Mouse (Mus musculus) stomach, postnatal 0 days (tissue): ENCODE measurements around the gene Obp2a. TPM values are rescaled to one million over a fixed set of nuclear protein-coding genes. Genes with fewer than 3 reads are reported as not detected.
A peak's percentile ranks its signal among the peaks of the same experiment; 100 is the strongest.
"Not testable (repeated sequence)": the region's sequence is repeated elsewhere in the genome, so short reads cannot be mapped to it uniquely, and the experiment has no call there.

Source experiments
- ATAC-seq: fragments of 200-750 bp; cut with Nextera tagmentation; 2 replicates; pipeline ENCODE4 v1.8.0; 2017; ENCODE audit not compliant: low FRiP score, low TSS enrichment
- DNase-seq: peaks from one replicate; pipeline ENCODE4 v3.0.0-alpha.2; 2016; ENCODE audit warnings: low spot score
- H3K27ac ChIP-seq: fragments of 300-500 bp; sonication (generic); replicated peaks from 2 replicates; pipeline ENCODE4 v1.5.1; 2014; ENCODE audit warnings: mild to moderate bottlenecking, control low read depth
- H3K27me3 ChIP-seq: fragments of 300-500 bp; sonication (generic); 2 replicates; pipeline ENCODE4 v1.6.1; 2014; ENCODE audit warnings: low read length; ENCODE audit not compliant: control insufficient read depth, insufficient read depth
- H3K36me3 ChIP-seq: fragments of 300-500 bp; sonication (generic); 2 replicates; pipeline ENCODE4 v1.6.1; 2014; ENCODE audit warnings: low read length, mixed read lengths; ENCODE audit not compliant: control insufficient read depth, insufficient read depth
- H3K4me1 ChIP-seq: fragments of 300-500 bp; sonication (generic); replicated peaks from 2 replicates; pipeline ENCODE4 v1.6.1; 2014; ENCODE audit warnings: antibody characterized with exemption; ENCODE audit not compliant: control insufficient read depth, insufficient read depth
- H3K4me2 ChIP-seq: fragments of 300-500 bp; sonication (generic); replicated peaks from 2 replicates; pipeline ENCODE4 v1.6.1; 2014; ENCODE audit warnings: low read depth, mild to moderate bottlenecking, control low read depth, moderate library complexity
- H3K4me3 ChIP-seq: fragments of 300-500 bp; sonication (generic); 2 replicates; pipeline ENCODE4 v1.5.1; 2014; ENCODE audit warnings: low read depth, low read length, control low read depth
- H3K9ac ChIP-seq: fragments of 300-500 bp; sonication (generic); 2 replicates; pipeline ENCODE4 v1.6.1; 2014; ENCODE audit warnings: mild to moderate bottlenecking, low read length, control low read depth, mixed read lengths
- H3K9me3 ChIP-seq: fragments of 300-500 bp; sonication (generic); 2 replicates; pipeline ENCODE4 v1.6.1; 2016; ENCODE audit warnings: low read length; ENCODE audit not compliant: control insufficient read depth
- CTCF ChIP-seq: IDR thresholded peaks from 2 replicates; pipeline ENCODE4 v1.5.1; 2016; ENCODE audit warnings: antibody characterized with exemption, low read depth, mild to moderate bottlenecking, moderate library complexity
- EP300 ChIP-seq: optimal IDR thresholded peaks from 2 replicates; pipeline ENCODE3; 2016; ENCODE audit warnings: antibody characterized with exemption
- WGBS: fragments of 180-500 bp; shearing (Covaris S2); extraction: QIAGEN DNeasy Blood & Tissue Kit; methylation state at CpG from one replicate; pipeline ENCODE4 v1.1.7; 2014; 5-methylcytosine and 5-hydroxymethylcytosine counted together
- polyA plus RNA-seq: library from polyadenylated mRNA; unstranded; fragments of >200 nt; fragmentation: Nextera tagmentation; extraction: Ambion mirVana; gene quantifications from 2 replicates; pipeline ENCODE4 v1.2.1, GENCODE M21; 2015

Obp2a gene
- polyA plus RNA-seq, 1 experiment from 2014 or later = 0.39 TPM

- DNase-seq (no peak), ATAC-seq (no peak)
- Histone ChIP-seq H3K9ac (no peak overlapping the region), H3K36me3 (no peaks in the 10 kb centered on the region), H3K27ac (no peak overlapping the region), H3K4me3 (no peak overlapping the region), H3K27me3 (no peaks in the 10 kb centered on the region), H3K4me1 (no peaks in the 10 kb centered on the region), H3K9me3 (no peaks in the 10 kb centered on the region), H3K4me2 (no peak overlapping the region)
- whole genome bisulfite sequencing = 64% methylated on average over 5 of the region's 5 CpGs
- TF ChIP-seq EP300 (no peak), CTCF (no peak)
These were observed 1.2 kb downstream of the Obp2a start for GRCm38 (mm10) chr2:25701001-25701400.

GRCm38 (mm10) chr2:25703706-25704105, 3.9 kb downstream of the Obp2a start:
- no peak for TF ChIP-seq CTCF
- TF ChIP-seq EP300 = no peak
- Histone ChIP-seq H3K4me2 (no peak overlapping the region), H3K9ac (no peak overlapping the region), H3K27ac (no peak overlapping the region), H3K9me3 (no peaks in the 10 kb centered on the region), H3K36me3 (no peaks in the 10 kb centered on the region), H3K4me3 (no peak overlapping the region), H3K27me3 (no peaks in the 10 kb centered on the region), H3K4me1 (no peaks in the 10 kb centered on the region)
- ATAC-seq = no peak
- DNase-seq = peak; percentile 9
- 66% methylated on average over 4 of the region's 4 CpGs for WGBS

GRCm38 (mm10) chr2:25706643-25707481, 7.0 kb downstream of the Obp2a start, which contains the start of gene Bmyc:
TSS of gene Bmyc (plus strand) at chr2:25706739.
- peak within 1 kb of the TSS; percentile 61 for H3K27ac ChIP-seq
- WGBS = under 1% methylated on average over 78 of the region's 78 CpGs
- H3K9me3 ChIP-seq = no peaks in the 10 kb centered on the region
- peak; percentile 80 for DNase-seq
- peak; percentile 86 for ATAC-seq
- peak within 1 kb of the TSS; percentile 76 for H3K9ac ChIP-seq
- no peak for TF ChIP-seq EP300
- peak; percentile 77 for TF ChIP-seq CTCF
- H3K36me3 ChIP-seq = no peaks in the 10 kb centered on the region
- H3K4me1 ChIP-seq = no peaks in the 10 kb centered on the region
- peak within 1 kb of the TSS; percentile 66 for H3K4me3 ChIP-seq
- H3K4me2 ChIP-seq = peak within 1 kb of the TSS; percentile 94
- no peaks in the 10 kb centered on the region for H3K27me3 ChIP-seq

- 84% methylated on average over 2 of the region's 2 CpGs for WGBS
- no peak overlapping the region for H3K4me3 ChIP-seq
- DNase-seq (peak; percentile 50), ATAC-seq (no peak)
- H3K36me3 ChIP-seq = no peaks in the 10 kb centered on the region
- no peak overlapping the region for H3K9ac ChIP-seq
- H3K4me1 ChIP-seq = no peaks in the 10 kb centered on the region
- H3K4me2 ChIP-seq = no peak overlapping the region
- H3K27me3 ChIP-seq = no peaks in the 10 kb centered on the region
- no peaks in the 10 kb centered on the region for H3K9me3 ChIP-seq
- TF ChIP-seq EP300 (no peak), CTCF (peak; percentile 52)
- no peak overlapping the region for H3K27ac ChIP-seq
These were observed 8.3 kb downstream of the Obp2a start for GRCm38 (mm10) chr2:25708121-25708520.

GRCm38 (mm10) chr2:25709056-25709455, 9.2 kb downstream of the Obp2a start:
- not testable (repeated sequence) for H3K9me3 ChIP-seq, H3K4me2 ChIP-seq, H3K27ac ChIP-seq, H3K9ac ChIP-seq, ATAC-seq, H3K27me3 ChIP-seq, H3K4me3 ChIP-seq, H3K4me1 ChIP-seq, DNase-seq, H3K36me3 ChIP-seq
- WGBS = 94% methylated on average over 1 of the region's 1 CpGs

GRCm38 (mm10) chr2:25709791-25710190, 9.9 kb downstream of the Obp2a start:
- not testable (repeated sequence) for H3K27me3 ChIP-seq, ATAC-seq, H3K36me3 ChIP-seq, H3K4me3 ChIP-seq, DNase-seq, H3K9ac ChIP-seq, H3K4me2 ChIP-seq, H3K9me3 ChIP-seq, H3K4me1 ChIP-seq, H3K27ac ChIP-seq
- WGBS = 74% methylated on average over 2 of the region's 2 CpGs

GRCm38 (mm10) chr2:25711641-25712040, 11.8 kb downstream of the Obp2a start:
- H3K36me3 ChIP-seq, H3K4me3 ChIP-seq, ATAC-seq, H3K27me3 ChIP-seq, H3K4me2 ChIP-seq, H3K9me3 ChIP-seq, H3K4me1 ChIP-seq, H3K27ac ChIP-seq, DNase-seq, H3K9ac ChIP-seq: not testable (repeated sequence)
- 17% methylated on average over 3 of the region's 3 CpGs for WGBS
